Mouse (Mus musculus) bone marrow, adult 2 months (tissue): ENCODE results near the gene Fto.

Experiments used
- CTCF ChIP-seq: fragments of 200-500 bp; IDR thresholded peaks from 2 replicates; pipeline ENCODE4 v1.5.1; 2011; ENCODE audit warnings: low read length, control low read depth; ENCODE audit not compliant: control insufficient read depth, insufficient read depth
- POLR2A ChIP-seq: fragments of 200-500 bp; IDR thresholded peaks from 2 replicates; pipeline ENCODE4 v1.6.1; 2011; ENCODE audit warnings: low read depth, mild to moderate bottlenecking, control low read depth, low read length, borderline replicate concordance; ENCODE audit not compliant: control insufficient read depth

DNA sequence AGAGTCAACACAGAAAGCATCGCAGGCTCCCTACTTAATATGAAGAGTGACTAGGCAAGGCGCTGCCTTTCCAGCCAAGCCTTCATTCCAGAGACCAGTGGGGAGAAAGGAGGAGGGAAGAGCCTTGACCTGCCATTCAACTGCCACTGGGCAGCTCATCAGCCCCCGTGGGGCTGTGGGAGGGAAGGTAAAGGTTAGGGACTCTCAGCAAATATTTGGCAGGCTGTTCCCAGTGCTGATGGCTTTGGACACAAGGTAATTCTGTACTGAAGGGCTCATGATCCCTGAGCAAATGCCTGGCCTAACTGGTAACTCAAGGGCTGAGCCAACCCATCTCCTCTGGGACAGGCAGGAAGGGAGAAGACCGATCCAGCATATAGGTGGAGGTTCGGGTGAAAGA is 393.2 kb downstream of the Fto start:
- TF ChIP-seq POLR2A (no peak), CTCF (no peak)
